ENCODE assay signal across 17 mouse cellular contexts in the genomic region with DNA sequence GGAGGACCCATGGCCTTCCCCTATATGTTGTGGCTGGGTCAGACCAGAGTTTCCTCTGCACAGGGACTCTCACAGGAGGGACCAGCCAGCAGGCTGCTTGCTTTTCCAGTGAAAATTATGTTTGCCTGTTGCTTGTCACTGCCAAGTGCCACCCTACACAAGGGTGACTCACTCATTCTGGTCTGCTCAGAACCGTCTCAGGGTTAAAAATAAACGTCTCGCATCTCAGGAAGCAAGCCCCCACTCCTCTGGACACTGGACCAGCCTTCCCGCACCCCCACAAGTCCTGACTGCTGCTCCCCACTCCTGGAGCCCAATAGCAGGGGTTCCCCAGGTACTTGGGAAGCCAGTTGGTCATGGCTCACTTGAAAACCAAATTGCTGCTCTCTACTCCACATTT. TPM values are rescaled to one million over a fixed set of nuclear protein-coding genes. Genes with fewer than 3 reads are reported as not detected.
DNase-seq lines count a peak whose midpoint lies in the region; ATAC-seq lines count a peak whose summit lies in the region.
"Had no signal": no experiment of that assay in that cellular context is flagged by ENCODE, and none has a peak within 500 bp of the region (broad histone marks: within the 10 kb centered on the region; RNA-seq: fewer than 3 reads in every experiment).

No protein-coding gene starts in this region.

- H3K4me1 ChIP-seq in forebrain, embryonic 16.5 days (replicated peaks; ENCODE audit: control insufficient read depth, insufficient read depth, low read length) = peaks cover 86% of the 10 kb centered on the region

- H3K9me3 ChIP-seq in forebrain, embryonic 16.5 days (ENCODE audit: control insufficient read depth, low read length) = no peaks in the 10 kb centered on the region
- H3K9me3 ChIP-seq: midbrain, embryonic 15.5 days; stomach, embryonic 15.5 days had no signal

- no peak overlapping the region for H3K4me3 ChIP-seq in forebrain, embryonic 16.5 days (replicated peaks; ENCODE audit: low read length)
- H3K4me3 ChIP-seq: heart, adult 2 months; midbrain, embryonic 15.5 days; stomach, embryonic 15.5 days had no signal

- no peaks in the 10 kb centered on the region for H3K27me3 ChIP-seq in forebrain, embryonic 16.5 days (replicated peaks; ENCODE audit: control insufficient read depth, insufficient read depth, low read length)
- H3K27me3 ChIP-seq: midbrain, embryonic 15.5 days; stomach, embryonic 15.5 days had no signal

- 0 out of 2 replicates have a peak, but pooled peaks cover 3% of the 10 kb centered on the region for H3K36me3 ChIP-seq in forebrain, embryonic 16.5 days (ENCODE audit: control insufficient read depth, insufficient read depth)
- H3K36me3 ChIP-seq: stomach, embryonic 15.5 days had no signal

- no peak overlapping the region for H3K9ac ChIP-seq in forebrain, embryonic 16.5 days (replicated peaks; ENCODE audit: low read depth, low read length)
- H3K9ac ChIP-seq: midbrain, embryonic 15.5 days; stomach, embryonic 15.5 days had no signal

- peak overlapping the region; percentile 76 for H3K27ac ChIP-seq in forebrain, embryonic 16.5 days (ENCODE audit: low read length)
- H3K27ac ChIP-seq: heart, adult 2 months; midbrain, embryonic 15.5 days; stomach, embryonic 15.5 days had no signal

- peak; percentile 35 to 53 for DNase-seq in cerebellum, postnatal 25 days
- no peak for DNase-seq in cerebellum, adult 11 months
- peak; percentile 59 for DNase-seq in layer of hippocampus, adult 9-11 months
- DNase-seq in layer of hippocampus, adult 11-12 months (ENCODE audit: low spot score) = no peak
- DNase-seq in 3134 (ENCODE audit: extremely low read depth, insufficient read length, low spot score) = peak; percentile 42
- DNase-seq in ovary, postnatal 14 days (ENCODE audit: low spot score) = no peak
- DNase-seq: cerebellum, adult 9-10 months; heart, adult 2 months; heart, postnatal 10 days; kidney, adult 2 months; kidney, postnatal 4 days; lung, adult 2 months; lung, postnatal 4 days had no signal

- no peak overlapping the region for H3K4me2 ChIP-seq in forebrain, embryonic 16.5 days (ENCODE audit: low read length)
- H3K4me2 ChIP-seq: midbrain, embryonic 15.5 days; stomach, embryonic 15.5 days had no signal

- ATAC-seq in forebrain, embryonic 16.5 days = no peak
- ATAC-seq: hindbrain, postnatal 0 days; midbrain, embryonic 15.5 days had no signal

- WGBS in forebrain, embryonic 16.5 days = 83% methylated on average over 4 of the region's 4 CpGs

RNA-seq across cellular contexts. Expression of a gene that starts 14.4 kb away (rescaled TPM):
- polyA plus RNA-seq in forebrain, embryonic 16.5 days (2015; fragmentation: Nextera tagmentation; extraction: Ambion mirVana) = 70.4 and 71.8 TPM in 2 replicates

Comparison
In these comparisons a context has a peak if more than half of its experiments do, and no peak if none do; other contexts are left out.
1. DNase-seq: peak in cerebellum, postnatal 25 days (2 of 2), layer of hippocampus, adult 9-11 months (single experiment) and 3134 (single experiment); none in cerebellum, adult 11 months (single experiment), layer of hippocampus, adult 11-12 months (single experiment) and ovary, postnatal 14 days (single experiment).